Mouse (Mus musculus): Measurements from ENCODE around the gene 9930104L06Rik. TPM values are rescaled to one million over a fixed set of nuclear protein-coding genes. Genes with fewer than 3 reads are reported as not detected.

The 9930104L06Rik gene
- total and polyA plus RNA-seq, 3 experiments = 15.5 to 17.3 TPM; not detected in 1

- Histone ChIP-seq H3K9me3 (replicated peaks; ENCODE audit: insufficient read depth, low read length) (no peaks in the 10 kb centered on the region), H3K79me2 (ENCODE audit: control insufficient read depth, insufficient read depth, low read length, poor library complexity) (no peaks in the 10 kb centered on the region), H3K4me3 (ENCODE audit: control insufficient read depth in 1 of 2, insufficient read depth in 1 of 2, low read depth in 2 of 2, low read length in 2 of 2) (no peak overlapping the region), H3K9ac (ENCODE audit: control insufficient read depth, low read depth, low read length, poor library complexity, severe bottlenecking) (no peak overlapping the region), H3K4me1 (ENCODE audit: control insufficient read depth in 1 of 2, insufficient read depth in 2 of 2, low read length in 2 of 2) (no peaks in the 10 kb centered on the region), H3K36me3 (ENCODE audit: control insufficient read depth in 1 of 2, insufficient read depth in 2 of 2, low read length in 2 of 2) (no peaks in the 10 kb centered on the region), H3K27ac (ENCODE audit: control insufficient read depth, low read depth, low read length) (no peak overlapping the region), H3K27me3 (ENCODE audit: control insufficient read depth in 1 of 2, insufficient read depth in 2 of 2, low read length in 2 of 2) (no peaks in the 10 kb centered on the region)
- peak; percentile 57 for DNase-seq (ENCODE audit: low read depth, low spot score)
- TF ChIP-seq USF2 (IDR thresholded peaks at IDR 0.05; ENCODE audit: borderline replicate concordance in 1 of 2, insufficient read depth in 1 of 2, low read depth in 1 of 2, low read length in 2 of 2) = no peak
- no peak for TF ChIP-seq MXI1 (IDR thresholded peaks at IDR 0.05; ENCODE audit: low read depth, low read length)
- peak; percentile 67; the same call in 1 of the 2 replicates for TF ChIP-seq TBP (IDR thresholded peaks at IDR 0.05; ENCODE audit: low read depth, low read length)
- TF ChIP-seq SIN3A (IDR thresholded peaks at IDR 0.05; ENCODE audit: low read length) = no peak
- TF ChIP-seq EP300 (IDR thresholded peaks at IDR 0.05; ENCODE audit: low read depth in 1 of 2, low read length in 2 of 2) = no peak
- TF ChIP-seq CHD1 (IDR thresholded peaks at IDR 0.05; ENCODE audit: low read depth, low read length) = no peak
- no peak for TF ChIP-seq CHD2 (IDR thresholded peaks at IDR 0.05; ENCODE audit: low read length)
- TF ChIP-seq E2F4 (IDR thresholded peaks at IDR 0.05; ENCODE audit: borderline replicate concordance, low read depth, low read length) = no peak
- TF ChIP-seq MEF2A (IDR thresholded peaks at IDR 0.05; ENCODE audit: extremely low read depth, insufficient replicate concordance, low read depth, low read length, poor library complexity, severe bottlenecking) = no peak
- no peak for TF ChIP-seq MYB (IDR thresholded peaks at IDR 0.05; ENCODE audit: low read depth, low read length)
- TF ChIP-seq MAZ (IDR thresholded peaks at IDR 0.05; ENCODE audit: low read depth, low read length) = no peak
- TF ChIP-seq ZC3H11A (IDR thresholded peaks at IDR 0.05; ENCODE audit: low read depth, low read length) = peak; percentile 21; the same call in 1 of the 2 replicates
- no peak for TF ChIP-seq UBTF (IDR thresholded peaks at IDR 0.05; ENCODE audit: borderline replicate concordance, insufficient read depth, low read depth, low read length)
- peak; percentile 37; the same call in 1 of the 2 replicates for TF ChIP-seq SMC3 (IDR thresholded peaks at IDR 0.05; ENCODE audit: low read depth, low read length)
- TF ChIP-seq NELFE (IDR thresholded peaks at IDR 0.05; ENCODE audit: low read depth, low read length) = no peak
- TF ChIP-seq RCOR1 (IDR thresholded peaks at IDR 0.05; ENCODE audit: low read depth, low read length) = no peak
- no peak for TF ChIP-seq KAT2A (conservative IDR thresholded peaks at IDR 0.05; ENCODE audit: low read depth, low read length)
- peak; percentile 32 to 56 (median 44); a peak in 5 of 6 replicates for TF ChIP-seq CTCF (IDR thresholded peaks at IDR 0.05 in 2 of 3, conservative IDR thresholded peaks at IDR 0.05 in 1 of 3; ENCODE audit: control insufficient read depth in 1 of 3, insufficient read depth in 1 of 3, low read depth in 2 of 3, low read length in 3 of 3, poor library complexity in 1 of 3, severe bottlenecking in 1 of 3)
- no peak for TF ChIP-seq ELF1 (IDR thresholded peaks at IDR 0.05; ENCODE audit: low read depth, low read length)
- no peak for TF ChIP-seq MYC (IDR thresholded peaks at IDR 0.05; ENCODE audit: low read depth, low read length)
- TF ChIP-seq ZNF384 (IDR thresholded peaks at IDR 0.05; ENCODE audit: low read depth, low read length) = peak; percentile 94
- TF ChIP-seq RAD21 (IDR thresholded peaks at IDR 0.05; ENCODE audit: low read depth, low read length) = peak; percentile 33
- no peak for TF ChIP-seq HCFC1 (IDR thresholded peaks at IDR 0.05; ENCODE audit: low read depth, low read length)
Observed at GRCm38 (mm10) chr4:124905417-124905816, 31.4 kb upstream of the 9930104L06Rik start.
